Mouse (Mus musculus): ENCODE results near the gene Ces1h. TPM values are rescaled to one million over a fixed set of nuclear protein-coding genes. Genes with fewer than 3 reads are reported as not detected.
"Not testable (repeated sequence)": the region's sequence is repeated elsewhere in the genome, so short reads cannot be mapped to it uniquely, and the experiment has no call there.

The Ces1h gene
- total RNA-seq (2021): not detected
- long read RNA-seq, experiment 1: 0 reads
- long read RNA-seq, experiment 2: 0 reads

GRCm38 (mm10) chr8:93379625-93380024 is at the start of gene Ces1h:
TSS of gene Ces1h (minus strand) at chr8:93379725.
- DNase-seq (ENCODE audit: low spot score in 2 of 2): no peak

DNA sequence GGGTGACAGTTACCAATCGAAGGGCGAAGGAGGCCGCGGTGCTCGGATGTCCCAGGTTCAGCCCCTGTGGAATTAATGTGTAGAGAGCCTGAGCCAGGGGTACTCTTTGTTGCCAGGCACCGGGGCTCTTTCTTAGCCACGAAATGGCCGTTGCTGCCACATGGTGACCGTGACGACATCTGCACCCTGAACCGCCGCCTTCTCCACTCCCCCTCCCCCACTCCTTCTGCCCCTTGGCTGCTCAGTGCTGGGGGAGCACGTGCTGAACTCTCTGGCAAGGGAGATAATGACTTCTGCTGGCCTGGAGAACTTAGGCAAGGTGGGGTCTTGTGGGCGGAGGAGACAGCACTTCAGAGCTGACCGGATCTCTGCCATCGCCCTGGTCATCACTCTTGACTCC is 47.7 kb upstream of the Ces1h start:
- no peak for DNase-seq (ENCODE audit: low spot score in 2 of 2)

DNA sequence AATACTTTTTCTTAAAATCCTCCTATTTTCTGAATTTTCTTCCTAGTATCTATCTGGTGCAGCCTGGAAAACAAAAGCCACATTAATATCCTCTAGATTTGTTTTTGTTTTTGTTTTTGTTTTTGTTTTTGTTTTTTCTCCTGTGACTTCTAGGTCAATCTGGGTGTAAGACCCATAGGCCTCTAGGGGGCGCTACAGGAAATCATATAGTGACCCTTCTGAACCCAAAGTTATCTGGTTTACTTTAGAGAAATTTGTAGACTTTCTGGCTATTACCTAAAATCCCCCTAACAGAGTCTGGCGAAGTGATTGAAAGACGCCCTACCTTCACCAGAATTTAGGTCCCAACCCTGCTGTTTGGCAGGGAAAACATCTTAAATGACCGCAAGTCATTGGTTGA is 35.9 kb upstream of the Ces1h start:
- no peak for DNase-seq (ENCODE audit: low spot score in 2 of 2)

DNA sequence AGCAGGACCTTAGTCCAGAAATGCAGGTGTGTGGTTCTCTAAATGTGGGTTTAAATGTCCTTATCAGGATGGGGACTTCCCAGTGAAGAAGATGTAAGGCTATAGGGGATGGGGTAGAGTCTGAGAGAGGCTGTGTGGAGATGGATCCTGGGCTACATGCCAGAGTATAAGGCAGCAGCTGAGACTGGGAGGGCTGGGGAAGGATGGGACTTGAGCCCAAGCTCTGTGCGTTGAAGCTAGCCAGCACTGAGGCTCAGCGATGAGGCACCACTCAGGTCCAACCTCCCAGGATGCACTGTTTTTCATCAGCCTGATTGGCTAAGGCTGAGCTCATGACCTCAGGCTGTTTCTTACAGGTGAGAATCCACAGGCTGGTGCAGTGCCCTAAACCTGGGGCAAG is 29.3 kb upstream of the Ces1h start:
- no peak for DNase-seq (ENCODE audit: low spot score in 2 of 2)

DNA sequence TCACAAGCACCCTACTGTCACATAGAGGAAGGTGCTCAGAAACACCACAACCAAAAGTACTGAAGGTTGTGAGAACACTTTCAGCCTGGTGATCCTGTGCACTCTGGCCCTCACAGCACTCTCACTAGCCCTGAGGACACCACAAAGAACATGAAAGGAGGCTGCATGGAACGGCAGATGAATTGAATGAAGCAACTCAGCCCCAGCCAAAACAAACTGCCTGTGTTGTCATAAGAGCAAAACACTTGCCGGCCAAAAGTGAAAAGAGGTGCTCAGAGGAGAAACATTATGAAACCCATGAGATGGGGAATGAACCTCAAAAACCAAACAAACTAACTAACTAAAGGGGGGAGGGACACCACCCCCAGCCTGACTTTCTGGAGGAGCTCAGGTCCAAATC is 20.2 kb upstream of the Ces1h start:
- DNase-seq (ENCODE audit: low spot score in 2 of 2): no peak

DNA sequence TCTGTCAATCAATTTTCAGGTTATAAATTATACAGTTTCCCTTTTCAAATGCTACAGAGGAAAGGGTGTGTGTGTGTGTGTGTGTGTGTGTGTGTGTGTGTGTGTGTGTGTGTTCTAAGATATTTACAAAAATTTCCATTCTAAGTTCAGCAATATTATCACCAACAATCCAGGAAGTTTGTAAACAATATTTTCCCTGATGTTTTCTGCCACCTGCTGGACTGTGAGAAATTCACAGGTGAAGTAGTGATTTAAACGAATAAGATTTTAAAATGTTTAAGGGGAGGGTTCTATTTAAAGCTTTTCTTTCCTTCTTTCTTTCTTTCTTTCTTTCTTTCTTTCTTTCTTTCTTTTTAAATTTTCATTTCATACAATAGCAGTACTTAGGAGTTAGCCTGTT is 18.5 kb upstream of the Ces1h start:
- DNase-seq (ENCODE audit: low spot score in 2 of 2): peak in 1 of 2 experiments; percentile 31

- DNase-seq (ENCODE audit: low spot score in 2 of 2): not testable (repeated sequence)
Measured at GRCm38 (mm10) chr8:93394079-93394619, 14.6 kb upstream of the Ces1h start.

DNA sequence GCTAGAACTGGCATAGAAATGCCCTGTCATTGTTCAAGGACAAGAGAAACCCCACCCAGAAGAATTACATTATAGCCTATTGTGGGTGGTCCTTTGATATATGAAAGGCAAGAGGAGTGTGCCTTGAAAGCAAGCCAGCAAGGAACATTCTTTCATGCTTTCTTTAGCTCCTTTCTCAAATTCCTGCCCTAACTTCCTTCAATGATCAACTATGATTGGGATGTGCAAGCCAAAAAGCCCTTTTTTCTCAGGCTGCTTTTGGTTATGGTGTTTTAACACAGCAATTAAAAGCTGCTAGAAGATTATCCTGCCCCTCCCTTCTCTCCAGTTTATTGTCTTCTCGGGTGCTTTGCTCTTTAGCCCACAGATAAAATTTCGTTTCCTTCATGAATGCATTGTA is 10.0 kb downstream of the Ces1h start:
- DNase-seq (ENCODE audit: low spot score in 2 of 2): no peak

GRCm38 (mm10) chr8:93360113-93360512 is 19.4 kb downstream of the Ces1h start:
- no peak for DNase-seq (ENCODE audit: low spot score in 2 of 2)

- DNase-seq (ENCODE audit: low spot score in 2 of 2): no peak
Measured at GRCm38 (mm10) chr8:93339531-93339930, 40.0 kb downstream of the Ces1h start.

DNA sequence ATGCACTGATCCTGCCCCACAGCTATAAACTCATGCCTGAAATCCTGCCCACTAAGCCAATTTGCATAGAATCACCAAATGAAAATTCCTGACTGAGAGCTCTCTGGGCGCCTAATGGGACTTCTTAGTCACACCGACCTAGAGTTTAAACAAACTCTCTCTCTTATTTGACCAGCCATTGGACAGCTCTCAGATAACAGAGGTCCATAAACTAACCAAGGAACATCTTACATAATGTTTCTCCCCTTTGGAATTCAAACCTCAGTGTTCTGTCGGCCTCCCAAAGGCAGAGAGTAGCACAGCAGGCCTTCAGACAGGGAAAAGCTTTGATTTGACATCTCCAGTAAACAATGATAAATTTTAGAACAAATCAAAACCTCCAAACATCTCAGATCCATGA is 42.3 kb downstream of the Ces1h start, which contains the start of gene Ces1g:
TSS of gene Ces1g (minus strand) at position 102 of the 400 bp plus-strand sequence.
- DNase-seq (ENCODE audit: low spot score in 2 of 2): no peak

DNA sequence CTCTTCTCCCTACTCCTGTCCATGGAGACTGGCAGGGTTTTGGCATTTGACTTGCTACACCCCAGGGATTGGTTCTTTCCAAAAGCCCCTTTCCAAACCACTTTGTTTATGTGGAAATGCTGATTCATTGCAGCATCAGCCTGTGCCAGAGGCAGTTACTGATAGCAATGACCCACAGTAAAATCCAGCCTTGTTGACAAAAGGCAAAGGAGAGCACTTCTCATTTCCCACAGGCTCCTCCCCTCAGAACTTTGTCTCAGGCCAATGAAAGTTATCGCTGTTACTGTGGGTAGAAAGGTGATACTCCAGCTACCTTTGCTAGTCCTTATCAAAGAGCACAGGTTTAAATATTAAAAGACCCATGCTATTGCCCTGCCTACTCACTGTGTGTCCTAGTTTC is 46.8 kb downstream of the Ces1h start:
- no peak for DNase-seq (ENCODE audit: low spot score in 2 of 2)

DNA sequence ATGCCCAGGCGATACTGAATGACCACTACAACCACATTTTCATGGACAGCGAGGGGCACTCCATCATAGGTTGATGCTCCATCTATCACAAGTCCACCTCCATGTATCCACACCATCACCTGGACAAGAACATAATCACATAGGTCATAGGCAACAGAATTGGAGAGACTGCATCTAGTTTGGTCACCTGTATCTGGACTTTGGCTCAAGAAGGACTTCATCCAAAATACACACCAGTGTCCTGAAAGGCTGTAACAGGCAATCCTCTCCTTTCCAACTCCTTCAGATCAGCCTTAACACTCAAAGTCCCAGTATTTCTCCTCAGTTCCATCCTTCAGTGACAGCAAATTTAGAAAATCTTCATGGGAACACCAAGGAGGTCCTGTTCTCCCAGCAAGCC is 48.4 kb downstream of the Ces1h start:
- no peak for DNase-seq (ENCODE audit: low spot score in 2 of 2)

GRCm38 (mm10) chr8:93325123-93325522 is 54.4 kb downstream of the Ces1h start:
- no peak for DNase-seq (ENCODE audit: low spot score in 2 of 2)

DNA sequence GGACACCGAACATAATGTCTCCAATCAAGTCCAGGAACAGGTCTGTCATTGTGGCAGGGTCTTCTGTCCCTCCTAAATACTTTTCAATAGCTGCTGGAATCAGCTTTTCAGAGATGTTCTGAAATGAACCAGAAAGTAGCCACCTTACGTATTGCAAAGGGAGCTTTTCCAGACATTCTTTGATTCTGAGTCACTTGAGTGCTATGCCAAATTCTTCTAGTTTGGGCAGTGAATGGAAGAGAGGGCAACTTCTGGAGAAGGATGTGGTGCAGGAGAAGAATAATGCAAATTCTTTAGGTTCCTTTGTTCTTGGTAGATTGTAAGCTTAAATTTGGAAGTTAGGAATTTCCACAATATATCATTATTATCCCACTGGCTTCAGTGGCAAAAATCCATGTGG is 62.5 kb downstream of the Ces1h start:
- DNase-seq (ENCODE audit: low spot score in 2 of 2): no peak

GRCm38 (mm10) chr8:93315557-93315956 is 64.0 kb downstream of the Ces1h start:
- DNase-seq (ENCODE audit: low spot score in 2 of 2): peak in 1 of 2 experiments; percentile 3

Other genes with a start within 250 kb of the Ces1h start
- gene Ces1c, start 248.4 kb downstream of the Ces1h start, total RNA-seq (2021): not detected
- gene Ces1d, start 181.9 kb downstream of the Ces1h start, total RNA-seq (2021): under 1 TPM; 0.21 to 0.79 TPM
- not detected for gene Ces1e, start 150.1 kb downstream of the Ces1h start, total RNA-seq (2021)
- not detected for gene Ces1f, start 100.0 kb downstream of the Ces1h start, total RNA-seq (2021)
- not detected for gene Ces1g, start 42.4 kb downstream of the Ces1h start, total RNA-seq (2021)
- 1 to 10 TPM in 1 of 2 experiments, under 1 TPM in 1; 0.98 to 1.3 TPM for gene Ces5a, start 156.1 kb upstream of the Ces1h start, total RNA-seq (2021)